Mouse (Mus musculus) bone marrow, adult 2 months (tissue): ENCODE results near the gene Nbr1.

Experiments used
- CTCF ChIP-seq: fragments of 200-500 bp; IDR thresholded peaks from 2 replicates; pipeline ENCODE4 v1.5.1; 2011; ENCODE audit warnings: low read length, control low read depth; ENCODE audit not compliant: control insufficient read depth, insufficient read depth
- POLR2A ChIP-seq: fragments of 200-500 bp; IDR thresholded peaks from 2 replicates; pipeline ENCODE4 v1.6.1; 2011; ENCODE audit warnings: low read depth, mild to moderate bottlenecking, control low read depth, low read length, borderline replicate concordance; ENCODE audit not compliant: control insufficient read depth

GRCm38 (mm10) chr11:101551751-101552475 lies at the start of gene Nbr1, which contains the start of gene Brca1:
- TF ChIP-seq POLR2A, result peak; percentile 63; the same call in 1 of the 2 replicates
- no peak for TF ChIP-seq CTCF
